Mouse (Mus musculus): ENCODE data around the gene Pard3b.

- TF ChIP-seq CTCF (IDR thresholded peaks at IDR 0.05; ENCODE audit: borderline replicate concordance, control insufficient read depth, extremely low read depth, insufficient read depth, low read length, poor library complexity): no peak
- TF ChIP-seq POLR2A (IDR thresholded peaks at IDR 0.05; ENCODE audit: control insufficient read depth, extremely low read depth, insufficient read depth, low read length, poor library complexity): no peak
These were observed 265.4 kb downstream of the Pard3b start for GRCm38 (mm10) chr1:61904036-61904435.

Measured in thymus, adult 2 months (tissue).